Mouse (Mus musculus) left cerebral cortex, adult 11 months (tissue): ENCODE measurements at regions not wholly inside any gene's neighbourhood (a gene's known extent, or its start where the extent isn't known, plus 50 kb on each side); places are given as distances from the start of the nearest gene placed in this dataset.

Experiments
- DNase-seq: peaks from one replicate; pipeline ENCODE4 v3.0.0; 2022; ENCODE audit warnings: low spot score

- DNase-seq, result no peak
Observed at GRCm38 (mm10) chr11:55780011-55780410, 172.0 kb upstream of the Glra1 start.

- DNase-seq, result no peak
Observed at GRCm38 (mm10) chr11:55773283-55773682, 165.3 kb upstream of the Glra1 start.

DNA sequence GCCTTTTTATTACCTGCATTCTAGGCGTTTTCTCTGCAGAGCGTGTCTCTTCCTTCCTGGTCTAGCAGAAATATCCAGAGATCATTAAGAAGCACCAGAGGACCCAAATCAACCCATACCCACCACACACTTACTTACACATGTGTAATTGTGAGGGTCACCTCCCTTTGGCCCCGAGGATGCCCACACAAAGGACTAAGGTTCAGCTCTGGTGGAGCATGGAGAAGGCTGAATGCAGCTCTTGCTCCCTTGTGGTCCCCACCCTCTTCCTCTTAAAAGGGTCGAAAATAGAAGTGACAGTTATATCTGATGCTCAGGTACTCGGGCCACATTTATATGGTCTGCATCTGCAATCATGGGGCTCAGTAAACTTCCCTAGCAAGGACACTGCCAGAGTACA lies 164.5 kb upstream of the Glra1 start:
- DNase-seq, result no peak

DNA sequence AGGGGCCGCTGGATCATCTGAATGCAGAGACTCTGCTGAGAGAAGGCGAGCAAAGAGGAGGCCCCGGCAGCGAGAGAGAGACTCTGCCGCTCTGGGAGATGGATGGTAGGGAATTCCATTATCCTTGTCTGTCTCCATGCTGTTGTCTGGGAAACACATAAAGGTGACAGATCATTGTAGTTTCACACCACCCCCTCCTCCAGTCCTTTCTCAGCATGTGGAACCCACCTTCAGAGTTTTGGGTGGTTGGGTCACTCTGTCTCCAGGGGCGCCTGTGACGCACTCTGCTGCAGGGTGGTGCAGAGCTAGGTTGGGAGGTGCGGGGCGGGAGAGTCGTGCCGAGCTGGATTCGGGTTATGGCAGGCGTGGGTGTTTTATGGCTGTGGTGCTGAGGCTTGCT lies 164.1 kb upstream of the Glra1 start:
- DNase-seq, result peak; percentile 38

- DNase-seq, result no peak
Observed at GRCm38 (mm10) chr11:55764846-55765245, 156.8 kb upstream of the Glra1 start.
